Mouse (Mus musculus) heart, postnatal 0 days (tissue): ENCODE measurements around the gene Defb3. TPM values are rescaled to one million over a fixed set of nuclear protein-coding genes. Genes with fewer than 3 reads are reported as not detected.
"Not testable (repeated sequence)": the region's sequence is repeated elsewhere in the genome, so short reads cannot be mapped to it uniquely, and the experiment has no call there.

ENCODE experiments used
- ATAC-seq: fragments of 200-750 bp; cut with Nextera tagmentation; 2 replicates; pipeline ENCODE4 v1.8.0; 2017; ENCODE audit warnings: low read depth, moderate number of reproducible peaks, moderate library complexity; ENCODE audit not compliant: insufficient read depth
- DNase-seq: peaks from one replicate; pipeline ENCODE4 v3.0.0-alpha.2; 2016; ENCODE audit warnings: low spot score
- H3K27ac ChIP-seq: fragments of 300-500 bp; sonication (generic); 2 replicates; pipeline ENCODE4 v1.5.1; 2014; ENCODE audit warnings: low read depth, mild to moderate bottlenecking
- H3K27me3 ChIP-seq: fragments of 300-500 bp; sonication (generic); 2 replicates; pipeline ENCODE4 v1.6.1; 2014; ENCODE audit warnings: low read length, mixed read lengths; ENCODE audit not compliant: control insufficient read depth, insufficient read depth
- H3K36me3 ChIP-seq: fragments of 300-500 bp; sonication (generic); replicated peaks from 2 replicates; pipeline ENCODE4 v1.6.1; 2014; ENCODE audit warnings: low read length, mixed read lengths; ENCODE audit not compliant: control insufficient read depth, insufficient read depth
- H3K4me1 ChIP-seq: fragments of 300-500 bp; sonication (generic); 2 replicates; pipeline ENCODE4 v1.6.1; 2014; ENCODE audit warnings: antibody characterized with exemption; ENCODE audit not compliant: control insufficient read depth, insufficient read depth
- H3K4me2 ChIP-seq: fragments of 300-500 bp; sonication (generic); 2 replicates; pipeline ENCODE4 v1.6.1; 2014; ENCODE audit warnings: low read depth, mild to moderate bottlenecking, low read length, moderate library complexity
- H3K4me3 ChIP-seq: fragments of 300-500 bp; sonication (generic); 2 replicates; pipeline ENCODE4 v1.5.1; 2014; ENCODE audit warnings: low read depth, low read length
- H3K9ac ChIP-seq: fragments of 300-500 bp; sonication (generic); replicated peaks from 2 replicates; pipeline ENCODE4 v1.6.1; 2014; ENCODE audit warnings: low read depth, low read length, mixed read lengths
- H3K9me3 ChIP-seq: fragments of 300-500 bp; sonication (generic); replicated peaks from 2 replicates; pipeline ENCODE4 v1.6.1; 2016; ENCODE audit warnings: low read length; ENCODE audit not compliant: control insufficient read depth
- CTCF ChIP-seq: IDR thresholded peaks from 2 replicates; pipeline ENCODE4 v1.5.1; 2016; ENCODE audit warnings: antibody characterized with exemption, control low read depth, low read depth
- EP300 ChIP-seq: IDR thresholded peaks from 2 replicates; pipeline ENCODE4 v1.6.1; 2016; ENCODE audit warnings: antibody characterized with exemption, low read depth
- WGBS: fragments of 180-500 bp; shearing (Covaris S2); extraction: QIAGEN DNeasy Blood & Tissue Kit; methylation state at CpG from one replicate; pipeline ENCODE4 v1.1.7; 2014; 5-methylcytosine and 5-hydroxymethylcytosine counted together
- polyA plus RNA-seq: library from polyadenylated mRNA; unstranded; fragments of >200 nt; fragmentation: Nextera tagmentation; extraction: Ambion mirVana; gene quantifications from 2 replicates; pipeline ENCODE4 v1.2.1, GENCODE M21; 2015
- total RNA-seq: library from RNA; depleted of rRNA; stranded (reverse); fragments of >200 nt; gene quantifications from 2 replicates; pipeline ENCODE4 v1.2.3, GENCODE M21; 2014; ENCODE audit warnings: low replicate concordance; rRNA removed

The Defb3 gene
- total RNA-seq, result not detected in 2 replicates
- not detected in 2 replicates for polyA plus RNA-seq

- H3K27me3 ChIP-seq, H3K36me3 ChIP-seq, H3K27ac ChIP-seq, ATAC-seq, H3K4me2 ChIP-seq, H3K4me3 ChIP-seq, H3K9ac ChIP-seq, H3K9me3 ChIP-seq, DNase-seq, H3K4me1 ChIP-seq: not testable (repeated sequence)
- 36% methylated on average over 2 of the region's 2 CpGs for WGBS
Observed at GRCm38 (mm10) chr8:19293060-19293459, at the start of gene Defb3. Gene Defb3, plus strand, starts transcription at chr8:19293360.

GRCm38 (mm10) chr8:19247280-19247679, 45.9 kb upstream of the Defb3 start, which contains the start of gene Defb5:
Gene Defb5, plus strand, starts transcription at chr8:19247580.
- no peaks in the 10 kb centered on the region for H3K27me3 ChIP-seq
- no peaks in the 10 kb centered on the region for H3K36me3 ChIP-seq
- DNase-seq (no peak), ATAC-seq (no peak)
- TF ChIP-seq EP300, result no peak
- TF ChIP-seq CTCF, result no peak
- no peak within 1 kb of the TSS for H3K9ac ChIP-seq
- no peak within 1 kb of the TSS for H3K4me2 ChIP-seq
- 77% methylated on average over 5 of the region's 5 CpGs for WGBS
- H3K4me3 ChIP-seq, result no peak within 1 kb of the TSS
- H3K9me3 ChIP-seq, result no peaks in the 10 kb centered on the region
- H3K4me1 ChIP-seq, result no peaks in the 10 kb centered on the region
- H3K27ac ChIP-seq, result no peak within 1 kb of the TSS

- ATAC-seq (no peak), DNase-seq (no peak)
- no peaks in the 10 kb centered on the region for H3K36me3 ChIP-seq
- H3K27me3 ChIP-seq, result no peaks in the 10 kb centered on the region
- no peaks in the 10 kb centered on the region for H3K4me1 ChIP-seq
- TF ChIP-seq CTCF (no peak), EP300 (no peak)
- no peak overlapping the region for H3K9ac ChIP-seq
- no peaks in the 10 kb centered on the region for H3K9me3 ChIP-seq
- H3K4me2 ChIP-seq, result no peak overlapping the region
- H3K27ac ChIP-seq, result no peak overlapping the region
- no peak overlapping the region for H3K4me3 ChIP-seq
Observed at GRCm38 (mm10) chr8:19258136-19258535, 35.0 kb upstream of the Defb3 start.

- DNase-seq (no peak), ATAC-seq (no peak)
- no peak overlapping the region for H3K27ac ChIP-seq
- H3K4me2 ChIP-seq, result no peak overlapping the region
- no peaks in the 10 kb centered on the region for H3K4me1 ChIP-seq
- no peaks in the 10 kb centered on the region for H3K27me3 ChIP-seq
- no peaks in the 10 kb centered on the region for H3K36me3 ChIP-seq
- no peak overlapping the region for H3K4me3 ChIP-seq
- TF ChIP-seq EP300, result no peak
- no peak for TF ChIP-seq CTCF
- no peak overlapping the region for H3K9ac ChIP-seq
- WGBS, result 43% methylated on average over 3 of the region's 3 CpGs
- no peaks in the 10 kb centered on the region for H3K9me3 ChIP-seq
Observed at GRCm38 (mm10) chr8:19259667-19260066, 33.5 kb upstream of the Defb3 start.

GRCm38 (mm10) chr8:19298361-19298760, 5.2 kb downstream of the Defb3 start:
- not testable (repeated sequence) for H3K36me3 ChIP-seq, ATAC-seq, H3K4me1 ChIP-seq, H3K4me3 ChIP-seq, H3K9me3 ChIP-seq, H3K4me2 ChIP-seq, H3K27me3 ChIP-seq, H3K9ac ChIP-seq, DNase-seq, H3K27ac ChIP-seq
- 55% methylated on average over 3 of the region's 3 CpGs for WGBS

GRCm38 (mm10) chr8:19331836-19332235, 38.7 kb downstream of the Defb3 start:
- Histone ChIP-seq H3K4me1 (no peaks in the 10 kb centered on the region), H3K9ac (no peak overlapping the region), H3K4me3 (no peak overlapping the region), H3K36me3 (no peaks in the 10 kb centered on the region), H3K27me3 (no peaks in the 10 kb centered on the region), H3K27ac (no peak overlapping the region), H3K4me2 (no peak overlapping the region), H3K9me3 (no peaks in the 10 kb centered on the region)
- WGBS, result 8% methylated on average over 3 of the region's 3 CpGs
- ATAC-seq (no peak), DNase-seq (no peak)
- TF ChIP-seq EP300 (no peak), CTCF (peak; percentile 54)

Other genes with a start within 250 kb of the Defb3 start
- gene Defb39, start 228.6 kb upstream of the Defb3 start, total RNA-seq, result not detected in 2 replicates
- not detected in 2 replicates for gene Defb39, start 228.6 kb upstream of the Defb3 start, polyA plus RNA-seq
- gene Defb12, start 178.5 kb upstream of the Defb3 start, total RNA-seq, result not detected in 2 replicates
- gene Defb12, start 178.5 kb upstream of the Defb3 start, polyA plus RNA-seq, result not detected in 2 replicates
- gene Defb34, start 169.6 kb upstream of the Defb3 start, total RNA-seq, result not detected in 2 replicates
- not detected in 2 replicates for gene Defb34, start 169.6 kb upstream of the Defb3 start, polyA plus RNA-seq
- not detected in 2 replicates for gene Gm45826, start 152.6 kb upstream of the Defb3 start, total RNA-seq
- not detected in 2 replicates for gene Gm45826, start 152.6 kb upstream of the Defb3 start, polyA plus RNA-seq
- gene Defb14, start 99.0 kb upstream of the Defb3 start, total RNA-seq, result not detected in 2 replicates
- not detected in 2 replicates for gene Defb14, start 99.0 kb upstream of the Defb3 start, polyA plus RNA-seq
- not detected in 2 replicates for gene Defb4, start 94.7 kb upstream of the Defb3 start, total RNA-seq
- gene Defb4, start 94.7 kb upstream of the Defb3 start, polyA plus RNA-seq, result not detected in 2 replicates
- gene Defb6, start 67.9 kb upstream of the Defb3 start, total RNA-seq, result not detected in 2 replicates
- gene Defb6, start 67.9 kb upstream of the Defb3 start, polyA plus RNA-seq, result not detected in 2 replicates
- not detected in 2 replicates for gene Defb46, start 53.4 kb upstream of the Defb3 start, total RNA-seq
- not detected in 2 replicates for gene Defb46, start 53.4 kb upstream of the Defb3 start, polyA plus RNA-seq
- gene Defb5, start 45.8 kb upstream of the Defb3 start, total RNA-seq, result not detected in 2 replicates
- gene Defb5, start 45.8 kb upstream of the Defb3 start, polyA plus RNA-seq, result not detected in 2 replicates
- gene Defb8, start 154.2 kb downstream of the Defb3 start, total RNA-seq, result not detected in 2 replicates
- gene Defb8, start 154.2 kb downstream of the Defb3 start, polyA plus RNA-seq, result not detected in 2 replicates
- not detected in 2 replicates for gene Defb7, start 201.7 kb downstream of the Defb3 start, total RNA-seq
- gene Defb7, start 201.7 kb downstream of the Defb3 start, polyA plus RNA-seq, result not detected in 2 replicates